Mouse (Mus musculus) liver, embryonic 15.5 days (tissue): ENCODE data around the gene Krt81. TPM values are rescaled to one million over a fixed set of nuclear protein-coding genes. Genes with fewer than 3 reads are reported as not detected.

Experiments used
- ATAC-seq: fragments of 200-750 bp; cut with Nextera tagmentation; 2 replicates; pipeline ENCODE4 v1.8.0; 2017; ENCODE audit warnings: moderate number of reproducible peaks, mild to moderate bottlenecking, moderate library complexity; ENCODE audit not compliant: insufficient read depth
- H3K27ac ChIP-seq: fragments of 300-500 bp; sonication (generic); replicated peaks from 2 replicates; pipeline ENCODE4 v1.5.1; 2015; ENCODE audit warnings: mild to moderate bottlenecking, inconsistent platforms
- H3K27me3 ChIP-seq: fragments of 300-500 bp; sonication (generic); 2 replicates; pipeline ENCODE4 v1.6.1; 2015; ENCODE audit warnings: mild to moderate bottlenecking, inconsistent platforms
- H3K36me3 ChIP-seq: fragments of 300-500 bp; sonication (generic); replicated peaks from 2 replicates; pipeline ENCODE4 v1.6.1; 2015; ENCODE audit warnings: moderate library complexity, mild to moderate bottlenecking, inconsistent platforms
- H3K4me1 ChIP-seq: fragments of 300-500 bp; sonication (generic); replicated peaks from 2 replicates; pipeline ENCODE4 v1.6.1; 2015; ENCODE audit warnings: inconsistent platforms
- H3K4me2 ChIP-seq: fragments of 300-500 bp; sonication (generic); 2 replicates; pipeline ENCODE4 v1.6.1; 2015; ENCODE audit warnings: moderate library complexity, mild to moderate bottlenecking, inconsistent platforms
- H3K4me3 ChIP-seq: fragments of 300-500 bp; sonication (generic); replicated peaks from 2 replicates; pipeline ENCODE4 v1.5.1; 2015; ENCODE audit warnings: mild to moderate bottlenecking, inconsistent platforms
- H3K9ac ChIP-seq: fragments of 300-500 bp; sonication (generic); 2 replicates; pipeline ENCODE4 v1.6.1; 2015; ENCODE audit warnings: moderate library complexity, mild to moderate bottlenecking, inconsistent platforms
- H3K9me3 ChIP-seq: fragments of 300-500 bp; sonication (generic); replicated peaks from 2 replicates; pipeline ENCODE4 v1.6.1; 2016; ENCODE audit warnings: inconsistent platforms
- WGBS: fragments of 180-500 bp; shearing (Covaris S2); methylation state at CpG from one replicate; pipeline ENCODE4 v1.1.7; 2015; ENCODE audit warnings: mixed read lengths; ENCODE audit not compliant: insufficient replicate concordance; 5-methylcytosine and 5-hydroxymethylcytosine counted together
- polyA plus RNA-seq: library from polyadenylated mRNA; unstranded; fragments of >200 nt; fragmentation: Nextera tagmentation; extraction: Ambion mirVana; gene quantifications from 2 replicates; pipeline ENCODE4 v1.2.1, GENCODE M21; 2015

Gene Krt81
- polyA plus RNA-seq = not detected in 2 replicates

- Histone ChIP-seq H3K27ac (no peak within 1 kb of the TSS), H3K4me1 (no peaks in the 10 kb centered on the region), H3K9me3 (no peaks in the 10 kb centered on the region), H3K36me3 (no peaks in the 10 kb centered on the region), H3K9ac (no peak within 1 kb of the TSS), H3K4me3 (no peak within 1 kb of the TSS), H3K4me2 (no peak within 1 kb of the TSS), H3K27me3 (0 out of 2 replicates have a peak, but pooled peaks cover 4% of the 10 kb centered on the region)
- no peak for ATAC-seq
- 80% methylated on average over 13 of the region's 13 CpGs for WGBS
Observed at GRCm38 (mm10) chr15:101463651-101464050, at the start of gene Krt81. Gene Krt81 (minus strand): TSS chr15:101463751.

DNA sequence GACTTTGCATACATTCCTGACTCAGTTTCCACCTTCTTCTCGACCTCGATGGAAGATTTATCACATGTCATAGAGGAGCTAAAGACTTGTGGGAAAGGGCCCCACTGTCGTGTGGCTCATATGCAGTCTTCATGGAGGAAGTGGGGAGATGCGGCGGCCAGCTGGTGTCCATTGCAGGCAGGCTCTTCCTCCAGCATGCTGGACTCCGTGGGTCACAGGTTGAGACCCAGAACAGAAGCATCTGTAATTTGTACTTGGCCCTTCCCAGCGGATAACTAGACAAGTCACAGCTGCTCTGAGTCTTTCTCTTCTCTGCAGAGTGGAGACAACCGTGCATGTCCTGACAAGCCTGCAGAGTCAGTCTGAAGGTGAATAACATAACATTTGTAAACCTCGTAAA, 44.7 kb upstream of the Krt81 start:
- WGBS = 40% methylated on average over 9 of the region's 9 CpGs
- no peaks in the 10 kb centered on the region for H3K4me1 ChIP-seq
- no peak overlapping the region for H3K27ac ChIP-seq
- H3K4me2 ChIP-seq = no peak overlapping the region
- no peaks in the 10 kb centered on the region for H3K27me3 ChIP-seq
- no peak for ATAC-seq
- H3K9ac ChIP-seq = no peak overlapping the region
- H3K4me3 ChIP-seq = no peak overlapping the region
- H3K9me3 ChIP-seq = no peaks in the 10 kb centered on the region
- no peaks in the 10 kb centered on the region for H3K36me3 ChIP-seq

DNA sequence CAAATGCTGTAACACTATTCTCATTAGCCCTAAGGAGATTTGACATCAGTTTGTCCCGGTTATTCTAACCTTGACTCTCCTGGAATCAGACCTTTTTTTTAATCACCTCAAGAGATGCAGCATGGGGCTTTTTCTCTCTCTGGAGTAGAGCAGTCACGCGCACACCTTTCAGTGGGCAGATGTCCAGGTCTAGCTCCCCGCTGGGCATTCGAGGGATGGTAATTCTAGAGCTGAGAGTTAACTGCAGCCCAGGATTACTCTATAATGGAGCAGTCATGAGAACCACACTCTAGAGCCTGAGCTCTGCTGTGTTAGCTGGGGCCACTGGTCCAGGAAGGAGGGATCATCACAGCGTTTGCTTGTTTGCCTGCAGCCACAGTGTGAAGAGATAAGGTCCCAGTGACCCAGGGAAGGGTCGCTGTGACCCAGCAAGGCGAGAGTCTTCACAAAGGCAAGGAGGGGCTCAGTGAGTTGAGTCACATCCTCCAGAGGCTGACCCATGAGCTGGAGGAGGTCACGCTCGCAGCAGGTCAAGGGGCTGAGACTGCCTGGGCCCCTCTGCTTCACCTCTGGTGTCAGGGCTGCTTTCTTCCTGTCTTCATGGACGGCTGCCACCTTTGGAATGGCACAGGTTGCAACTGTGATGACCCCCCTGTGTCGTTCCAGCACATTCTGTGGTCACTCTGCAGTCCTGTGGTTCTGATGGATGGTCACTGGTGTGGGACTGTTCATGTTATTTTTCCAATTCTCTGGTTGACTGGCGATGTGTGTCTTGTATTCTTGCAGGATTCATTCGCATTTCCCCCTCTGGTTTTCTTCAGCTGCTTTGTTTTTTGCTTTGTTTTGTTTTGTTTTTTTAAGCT, 43.6 kb upstream of the Krt81 start:
- 38% methylated on average over 14 of the region's 14 CpGs for WGBS
- Histone ChIP-seq H3K4me3 (no peak overlapping the region), H3K27ac (no peak overlapping the region), H3K9me3 (no peaks in the 10 kb centered on the region), H3K4me2 (no peak overlapping the region), H3K27me3 (no peaks in the 10 kb centered on the region), H3K36me3 (no peaks in the 10 kb centered on the region), H3K9ac (no peak overlapping the region), H3K4me1 (no peaks in the 10 kb centered on the region)
- ATAC-seq = no peak

- no peak for ATAC-seq
Observed at GRCm38 (mm10) chr15:101497181-101497580, 33.6 kb upstream of the Krt81 start.

GRCm38 (mm10) chr15:101495266-101495665, 31.7 kb upstream of the Krt81 start:
- no peaks in the 10 kb centered on the region for H3K9me3 ChIP-seq
- no peaks in the 10 kb centered on the region for H3K4me1 ChIP-seq
- H3K27me3 ChIP-seq = no peaks in the 10 kb centered on the region; the same call in 1 of the 2 replicates
- H3K4me3 ChIP-seq = no peak overlapping the region
- no peaks in the 10 kb centered on the region for H3K36me3 ChIP-seq
- WGBS = 70% methylated on average over 8 of the region's 8 CpGs
- H3K27ac ChIP-seq = no peak overlapping the region
- ATAC-seq = no peak
- H3K9ac ChIP-seq = no peak overlapping the region
- no peak overlapping the region for H3K4me2 ChIP-seq

More at GRCm38 (mm10) chr15:101497181-101497580, 33.6 kb upstream of the Krt81 start:
- no peaks in the 10 kb centered on the region; the same call in 1 of the 2 replicates for H3K27me3 ChIP-seq
- no peak overlapping the region for H3K27ac ChIP-seq
- H3K4me3 ChIP-seq = no peak overlapping the region
- WGBS = 46% methylated on average over 2 of the region's 2 CpGs
- H3K36me3 ChIP-seq = no peaks in the 10 kb centered on the region
- H3K4me1 ChIP-seq = no peaks in the 10 kb centered on the region
- H3K9ac ChIP-seq = no peak overlapping the region
- no peaks in the 10 kb centered on the region for H3K9me3 ChIP-seq
- no peak overlapping the region for H3K4me2 ChIP-seq

DNA sequence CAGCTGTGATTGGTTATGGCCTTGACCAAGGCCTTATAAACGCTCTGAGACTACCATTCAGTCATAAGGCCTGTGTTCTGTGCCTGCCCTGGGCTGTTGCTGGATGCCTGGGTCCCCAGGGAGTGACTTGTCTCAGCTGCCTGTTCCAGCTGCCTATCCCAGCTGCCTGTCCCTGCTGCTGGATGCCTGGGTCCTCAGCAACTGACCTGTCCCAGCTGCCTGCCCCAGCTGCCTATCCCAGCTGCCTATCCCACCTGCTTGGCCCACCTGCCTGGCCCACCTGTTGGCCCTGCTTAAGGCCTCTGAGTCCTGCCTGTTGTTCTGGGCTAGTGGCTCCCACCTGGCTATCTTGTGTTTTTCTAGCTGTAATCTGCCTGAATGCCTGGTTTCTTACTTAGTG, 30.7 kb upstream of the Krt81 start:
- Histone ChIP-seq H3K4me3 (no peak overlapping the region), H3K27me3 (no peaks in the 10 kb centered on the region; the same call in 1 of the 2 replicates), H3K27ac (no peak overlapping the region), H3K36me3 (no peaks in the 10 kb centered on the region), H3K9me3 (no peaks in the 10 kb centered on the region), H3K4me1 (no peaks in the 10 kb centered on the region), H3K9ac (no peak overlapping the region), H3K4me2 (no peak overlapping the region)
- no peak for ATAC-seq
- WGBS = 33% methylated on average over 1 of the region's 1 CpGs

- H3K9me3 ChIP-seq = no peaks in the 10 kb centered on the region
- H3K4me1 ChIP-seq = no peaks in the 10 kb centered on the region
- H3K27me3 ChIP-seq = no peaks in the 10 kb centered on the region; the same call in 1 of the 2 replicates
- WGBS = 67% methylated on average over 6 of the region's 6 CpGs
- no peak overlapping the region for H3K27ac ChIP-seq
- no peak for ATAC-seq
- no peak overlapping the region for H3K4me2 ChIP-seq
- H3K4me3 ChIP-seq = no peak overlapping the region
- no peak overlapping the region for H3K9ac ChIP-seq
- no peaks in the 10 kb centered on the region for H3K36me3 ChIP-seq
Observed at GRCm38 (mm10) chr15:101493713-101494112, 30.2 kb upstream of the Krt81 start.

DNA sequence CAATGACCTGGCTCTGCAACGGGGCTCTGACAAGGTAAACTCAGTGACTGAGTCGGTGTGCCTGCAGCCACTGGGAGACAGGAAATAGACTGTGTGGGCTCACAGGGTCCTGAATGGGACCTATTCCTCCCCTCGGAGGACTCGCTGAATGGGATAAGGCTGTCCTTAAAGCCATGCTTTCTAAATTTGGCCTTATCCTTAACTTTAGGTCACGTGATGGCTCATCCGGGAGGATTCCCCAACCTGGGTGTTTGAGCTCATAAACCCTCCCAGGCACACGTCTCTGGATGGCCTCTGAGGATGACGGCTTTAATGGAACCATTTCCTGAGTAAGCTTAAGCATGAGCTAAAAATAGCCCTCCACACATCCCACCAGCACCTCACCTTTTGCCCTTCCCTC, 29.2 kb upstream of the Krt81 start:
- H3K4me3 ChIP-seq = no peak overlapping the region
- 35% methylated on average over 8 of the region's 8 CpGs for WGBS
- no peaks in the 10 kb centered on the region for H3K4me1 ChIP-seq
- H3K27ac ChIP-seq = no peak overlapping the region
- H3K4me2 ChIP-seq = no peak overlapping the region
- no peak overlapping the region for H3K9ac ChIP-seq
- ATAC-seq = no peak
- no peaks in the 10 kb centered on the region for H3K36me3 ChIP-seq
- H3K27me3 ChIP-seq = no peaks in the 10 kb centered on the region; the same call in 1 of the 2 replicates
- no peaks in the 10 kb centered on the region for H3K9me3 ChIP-seq

DNA sequence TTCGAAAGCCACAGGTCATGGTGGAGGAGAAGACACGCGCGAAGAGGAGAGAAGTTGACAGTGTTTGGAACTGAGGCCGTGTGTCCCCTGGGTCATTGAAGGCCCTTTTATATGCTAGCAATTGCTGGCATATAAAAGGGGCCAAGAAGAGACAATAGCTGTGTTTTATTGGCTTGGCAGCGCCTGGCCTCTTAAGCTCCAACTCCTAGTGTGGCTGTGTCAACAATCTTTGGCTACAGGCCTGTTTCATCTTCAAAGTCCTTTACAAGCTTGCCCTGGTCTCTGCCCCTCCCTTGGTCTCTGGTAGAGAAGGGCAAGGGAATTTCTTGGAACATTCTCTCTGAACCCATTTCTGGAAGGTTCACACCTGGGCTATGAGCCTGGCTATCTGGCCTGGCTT, 27.9 kb upstream of the Krt81 start, which contains the start of gene Krt83:
TSS of gene Krt83 (minus strand) at position 82 of the 400 bp plus-strand sequence.
- H3K36me3 ChIP-seq = no peaks in the 10 kb centered on the region
- H3K4me1 ChIP-seq = no peaks in the 10 kb centered on the region
- H3K27me3 ChIP-seq = no peaks in the 10 kb centered on the region; the same call in 1 of the 2 replicates
- no peak for ATAC-seq
- no peak within 1 kb of the TSS for H3K9ac ChIP-seq
- H3K27ac ChIP-seq = no peak within 1 kb of the TSS
- H3K4me3 ChIP-seq = no peak within 1 kb of the TSS
- no peaks in the 10 kb centered on the region for H3K9me3 ChIP-seq
- 78% methylated on average over 6 of the region's 6 CpGs for WGBS
- no peak within 1 kb of the TSS for H3K4me2 ChIP-seq

DNA sequence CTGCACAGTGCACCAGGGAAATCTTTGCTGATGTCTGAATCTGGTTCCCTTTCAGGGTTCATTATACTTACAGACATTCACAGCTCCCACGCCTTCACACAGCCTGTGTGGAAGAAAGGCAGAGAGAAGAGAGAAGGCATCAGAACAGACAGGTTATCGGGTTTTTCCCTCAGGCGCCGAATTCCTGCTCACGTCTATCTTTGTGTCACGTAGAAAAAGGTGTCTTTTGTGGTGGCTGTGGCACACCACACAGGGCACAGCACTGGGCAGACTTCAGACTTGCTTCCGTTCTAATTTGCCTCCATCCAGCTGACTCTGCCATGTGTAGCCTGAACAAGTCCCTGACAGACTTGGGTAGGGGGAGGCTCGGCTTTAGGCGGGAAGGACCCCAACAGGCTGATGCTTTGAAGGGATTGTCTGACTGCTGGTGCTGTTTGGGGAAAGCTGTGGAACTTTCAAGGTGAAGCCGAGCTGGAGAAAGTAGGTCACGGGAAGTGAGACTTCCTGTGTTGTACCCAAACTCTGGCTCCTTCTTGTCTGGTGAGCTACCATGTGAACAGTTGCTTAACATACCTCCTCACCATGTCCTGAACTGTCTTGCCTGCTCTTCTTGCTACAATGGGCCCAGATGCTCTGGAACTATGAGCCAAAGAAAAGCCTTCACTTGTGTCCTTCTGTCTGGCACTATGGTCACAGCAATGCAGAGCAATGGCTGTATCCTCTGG, 22.5 kb upstream of the Krt81 start:
- H3K9ac ChIP-seq = no peak overlapping the region
- H3K36me3 ChIP-seq = no peaks in the 10 kb centered on the region
- H3K4me1 ChIP-seq = 0 out of 2 replicates have a peak, but pooled peaks cover 2% of the 10 kb centered on the region
- no peak overlapping the region for H3K27ac ChIP-seq
- ATAC-seq = no peak
- H3K9me3 ChIP-seq = no peaks in the 10 kb centered on the region
- H3K27me3 ChIP-seq = no peaks in the 10 kb centered on the region
- H3K4me2 ChIP-seq = no peak overlapping the region
- 42% methylated on average over 11 of the region's 11 CpGs for WGBS
- H3K4me3 ChIP-seq = no peak overlapping the region

DNA sequence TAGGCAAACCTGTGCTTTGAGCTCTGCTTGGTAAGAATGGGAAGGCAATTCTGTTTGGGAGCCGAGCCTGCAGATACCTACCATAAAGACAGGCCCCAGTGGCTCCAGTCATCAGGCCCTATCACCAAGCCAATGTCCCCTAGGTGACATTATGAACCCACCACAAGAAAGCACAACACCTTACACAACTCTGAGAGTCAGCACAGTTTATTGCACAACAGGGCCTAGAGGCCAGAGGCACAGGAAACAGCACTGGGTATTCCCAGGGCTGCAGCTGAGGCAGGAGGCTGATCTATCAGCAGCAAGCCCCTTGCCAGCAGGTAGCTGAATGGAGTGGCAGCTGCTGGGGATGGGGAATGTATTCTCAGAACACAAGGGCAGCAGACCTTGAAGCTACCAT, 21.4 kb upstream of the Krt81 start:
- H3K36me3 ChIP-seq = no peaks in the 10 kb centered on the region
- 40% methylated on average over 1 of the region's 1 CpGs for WGBS
- H3K27me3 ChIP-seq = no peaks in the 10 kb centered on the region
- no peaks in the 10 kb centered on the region for H3K9me3 ChIP-seq
- H3K4me2 ChIP-seq = no peak overlapping the region
- no peak overlapping the region for H3K4me3 ChIP-seq
- no peak overlapping the region for H3K9ac ChIP-seq
- 0 out of 2 replicates have a peak, but pooled peaks cover 2% of the 10 kb centered on the region for H3K4me1 ChIP-seq
- H3K27ac ChIP-seq = no peak overlapping the region
- no peak for ATAC-seq
